Mouse (Mus musculus) MEL (cell line): ENCODE data around the gene Flad1. TPM values are rescaled to one million over a fixed set of nuclear protein-coding genes. Genes with fewer than 3 reads are reported as not detected.

Source experiments
- DNase-seq: peaks from one replicate; pipeline ENCODE4 v3.0.0; 2011; ENCODE audit warnings: low read depth, low spot score
- H3K27ac ChIP-seq: 2 replicates; pipeline ENCODE4 v1.5.1; 2012; ENCODE audit warnings: low read depth, mild to moderate bottlenecking, control low read depth, low read length, moderate library complexity; ENCODE audit not compliant: control insufficient read depth
- H3K27me3 ChIP-seq, 2 experiments: fragments of 150-350 bp in 1 of 2; sonication (generic) in 1 of 2; 2 replicates each; pipeline ENCODE4 v1.6.1; 2012; ENCODE audit warnings: low read length in 2 of 2, mild to moderate bottlenecking in 2 of 2, improper control_type of control experiment in 1 of 2, moderate library complexity in 1 of 2; ENCODE audit not compliant: insufficient read depth in 2 of 2, control insufficient read depth in 1 of 2
- H3K36me3 ChIP-seq, 2 experiments: 2 replicates each; pipeline ENCODE4 v1.6.1; 2012 to 2014; ENCODE audit warnings: low read length in 2 of 2, improper control_type of control experiment in 1 of 2, inconsistent platforms in 1 of 2, mild to moderate bottlenecking in 1 of 2; ENCODE audit not compliant: insufficient read depth in 2 of 2, control insufficient read depth in 1 of 2
- H3K4me1 ChIP-seq, 2 experiments: fragments of 150-350 bp in 1 of 2; sonication (generic) in 1 of 2; 2 replicates each; pipeline ENCODE4 v1.6.1; 2012; ENCODE audit warnings: low read length in 2 of 2, improper control_type of control experiment in 1 of 2, mild to moderate bottlenecking in 1 of 2; ENCODE audit not compliant: insufficient read depth in 2 of 2, control insufficient read depth in 1 of 2
- H3K4me3 ChIP-seq, 2 experiments: fragments of 150-350 bp in 1 of 2; sonication (generic) in 1 of 2; 2 replicates each; pipeline ENCODE4 v1.5.1; 2012; ENCODE audit warnings: low read depth in 2 of 2, low read length in 2 of 2, mild to moderate bottlenecking in 2 of 2, moderate library complexity in 2 of 2, control low read depth in 1 of 2, improper control_type of control experiment in 1 of 2; ENCODE audit not compliant: control insufficient read depth in 1 of 2, insufficient read depth in 1 of 2
- H3K79me2 ChIP-seq: 2 replicates; pipeline ENCODE4 v1.6.1; 2012; ENCODE audit warnings: mild to moderate bottlenecking, low read length, moderate library complexity; ENCODE audit not compliant: control insufficient read depth, poor library complexity, insufficient read depth
- H3K9ac ChIP-seq: 2 replicates; pipeline ENCODE4 v1.6.1; 2012; ENCODE audit warnings: low read depth, mild to moderate bottlenecking, control low read depth, low read length, moderate library complexity; ENCODE audit not compliant: control insufficient read depth, poor library complexity, severe bottlenecking
- H3K9me3 ChIP-seq: fragments of 150-350 bp; sonication (generic); replicated peaks from 2 replicates; pipeline ENCODE4 v1.6.1; 2012; ENCODE audit warnings: mild to moderate bottlenecking, low read length, improper control_type of control experiment, moderate library complexity; ENCODE audit not compliant: insufficient read depth
- BHLHE40 ChIP-seq: IDR thresholded peaks from 2 replicates; pipeline ENCODE4 v1.6.1; 2012; ENCODE audit warnings: low read depth, mild to moderate bottlenecking, inconsistent platforms, low read length, improper control_type of control experiment, borderline replicate concordance
- CHD1 ChIP-seq: IDR thresholded peaks from 2 replicates; pipeline ENCODE4 v1.6.1; 2012; ENCODE audit warnings: low read depth, mild to moderate bottlenecking, inconsistent platforms, low read length, improper control_type of control experiment
- CHD2 ChIP-seq: IDR thresholded peaks from 2 replicates; pipeline ENCODE4 v1.6.1; 2011; ENCODE audit warnings: low read length, improper control_type of control experiment
- E2F4 ChIP-seq: IDR thresholded peaks from 2 replicates; pipeline ENCODE4 v1.6.1; 2011; ENCODE audit warnings: low read depth, low read length, improper control_type of control experiment, borderline replicate concordance
- ELF1 ChIP-seq: IDR thresholded peaks from 2 replicates; pipeline ENCODE4 v1.6.1; 2014; ENCODE audit warnings: low read depth, mild to moderate bottlenecking, inconsistent platforms, low read length, improper control_type of control experiment, moderate library complexity
- EP300 ChIP-seq, 2 experiments: IDR thresholded peaks; 2 replicates each; pipeline ENCODE4 v1.6.1; 2011; ENCODE audit warnings: improper control_type of control experiment in 2 of 2, low read length in 2 of 2, low read depth in 1 of 2, mild to moderate bottlenecking in 1 of 2
- KAT2A ChIP-seq: conservative IDR thresholded peaks from 2 replicates; pipeline ENCODE4 v1.6.1; 2012; ENCODE audit warnings: low read depth, low read length, improper control_type of control experiment, inconsistent platforms
- MAX ChIP-seq: IDR thresholded peaks from 2 replicates; pipeline ENCODE4 v1.6.1; 2011; ENCODE audit warnings: low read length, improper control_type of control experiment
- MAZ ChIP-seq: IDR thresholded peaks from 2 replicates; pipeline ENCODE4 v1.6.1; 2012; ENCODE audit warnings: low read depth, mild to moderate bottlenecking, inconsistent platforms, low read length, improper control_type of control experiment
- MEF2A ChIP-seq: IDR thresholded peaks from 2 replicates; pipeline ENCODE4 v1.6.1; 2014; ENCODE audit warnings: low read depth, mild to moderate bottlenecking, inconsistent platforms, low read length, improper control_type of control experiment; ENCODE audit not compliant: poor library complexity, insufficient replicate concordance, severe bottlenecking; ENCODE audit errors: extremely low read depth
- MXI1 ChIP-seq: IDR thresholded peaks from 2 replicates; pipeline ENCODE4 v1.6.1; 2011; ENCODE audit warnings: mild to moderate bottlenecking, low read depth, low read length, improper control_type of control experiment
- MYC ChIP-seq: IDR thresholded peaks from 2 replicates; pipeline ENCODE4 v1.6.1; 2011; ENCODE audit warnings: low read depth, mild to moderate bottlenecking, low read length, improper control_type of control experiment, moderate library complexity
- NRF1 ChIP-seq: IDR thresholded peaks from 2 replicates; pipeline ENCODE4 v1.6.1; 2014; ENCODE audit warnings: low read depth, mild to moderate bottlenecking, inconsistent platforms, low read length, improper control_type of control experiment, moderate library complexity; ENCODE audit not compliant: poor library complexity, insufficient read depth, severe bottlenecking
- RAD21 ChIP-seq: IDR thresholded peaks from 2 replicates; pipeline ENCODE4 v1.6.1; 2011; ENCODE audit warnings: mild to moderate bottlenecking, low read depth, low read length, improper control_type of control experiment
- RCOR1 ChIP-seq: IDR thresholded peaks from 2 replicates; pipeline ENCODE4 v1.6.1; 2012; ENCODE audit warnings: low read depth, mild to moderate bottlenecking, inconsistent platforms, low read length, improper control_type of control experiment
- SMC3 ChIP-seq: IDR thresholded peaks from 2 replicates; pipeline ENCODE4 v1.6.1; 2011; ENCODE audit warnings: low read depth, low read length, improper control_type of control experiment
- TAL1 ChIP-seq: IDR thresholded peaks from 2 replicates; pipeline ENCODE4 v1.6.1; 2012; ENCODE audit warnings: mild to moderate bottlenecking, inconsistent platforms, low read length, moderate library complexity, mixed read lengths
- TCF12 ChIP-seq: IDR thresholded peaks from 2 replicates; pipeline ENCODE4 v1.6.1; 2014; ENCODE audit warnings: low read depth, mild to moderate bottlenecking, inconsistent platforms, low read length, improper control_type of control experiment, moderate library complexity
- UBTF ChIP-seq: IDR thresholded peaks from 2 replicates; pipeline ENCODE4 v1.6.1; 2012; ENCODE audit warnings: low read depth, mild to moderate bottlenecking, inconsistent platforms, low read length, improper control_type of control experiment, moderate library complexity, borderline replicate concordance; ENCODE audit not compliant: insufficient read depth
- USF1 ChIP-seq: IDR thresholded peaks from 2 replicates; pipeline ENCODE4 v1.6.1; 2014; ENCODE audit warnings: low read depth, mild to moderate bottlenecking, inconsistent platforms, low read length, improper control_type of control experiment, moderate library complexity
- ZC3H11A ChIP-seq: IDR thresholded peaks from 2 replicates; pipeline ENCODE4 v1.6.1; 2012; ENCODE audit warnings: low read depth, mild to moderate bottlenecking, inconsistent platforms, low read length, improper control_type of control experiment
- ZKSCAN1 ChIP-seq: IDR thresholded peaks from 2 replicates; pipeline ENCODE4 v1.6.1; 2012; ENCODE audit warnings: low read depth, mild to moderate bottlenecking, inconsistent platforms, low read length, improper control_type of control experiment, moderate library complexity
- polyA plus RNA-seq, 2 experiments: library from polyadenylated mRNA; stranded (reverse) in 1 of 2; unstranded in 1 of 2; fragments of >175 nt in 1 of 2; fragments of >200 nt in 1 of 2; gene quantifications; 2 replicates each; pipeline versions ENCODE4 v1.2.1 to v1.2.4; 2012; ENCODE audit warnings: low replicate concordance in 2 of 2, low read depth in 1 of 2; ENCODE audit not compliant: insufficient read length in 2 of 2, insufficient read depth in 1 of 2, missing spikeins in 1 of 2
- total RNA-seq: library from RNA; depleted of rRNA; stranded (reverse); fragments of 300-350 nt; gene quantifications from 2 replicates; pipeline ENCODE4 v1.2.3, GENCODE M21; 2012

Gene Flad1
- total and polyA plus RNA-seq, 3 experiments: 42.9 to 54.2 TPM; not detected in 1

DNA sequence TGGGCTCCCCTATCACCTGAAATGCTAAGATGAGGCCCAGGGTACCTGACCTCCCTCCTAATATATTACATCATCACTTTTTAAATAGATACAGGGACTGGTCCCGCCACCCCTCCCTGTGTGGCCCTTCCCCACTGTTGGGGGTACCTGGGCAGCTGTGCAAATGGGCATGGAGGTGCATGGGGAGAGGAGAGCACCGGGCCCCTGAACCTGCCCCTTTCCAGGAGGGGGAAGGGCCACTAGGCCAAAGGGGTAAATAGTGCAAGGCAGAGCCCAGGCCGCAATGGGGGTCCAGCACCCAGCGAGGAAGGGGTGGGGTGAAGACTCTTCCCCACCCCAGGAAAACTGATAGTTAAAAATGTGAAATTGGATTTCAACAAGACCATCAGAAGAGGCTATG is 33.8 kb downstream of the Flad1 start:
- no peak overlapping the region for H3K9ac ChIP-seq
- H3K4me3 ChIP-seq: no peak overlapping the region
- no peaks in the 10 kb centered on the region for H3K9me3 ChIP-seq
- H3K79me2 ChIP-seq: no peaks in the 10 kb centered on the region
- peaks cover 0 to 4% of the 10 kb centered on the region in 2 experiments; a peak in 1 of 4 replicates for H3K36me3 ChIP-seq
- no peaks in the 10 kb centered on the region for H3K27me3 ChIP-seq
- no peak overlapping the region for H3K27ac ChIP-seq
- H3K4me1 ChIP-seq: peaks cover 0 to 9% of the 10 kb centered on the region in 2 experiments; a peak in 1 of 4 replicates
- no peak for DNase-seq
- TF ChIP-seq USF1 (no peak), MAZ (no peak), E2F4 (no peak), ZC3H11A (no peak), CHD2 (no peak), RCOR1 (no peak), SMC3 (no peak), BHLHE40 (no peak), MXI1 (no peak), MEF2A (no peak), ELF1 (no peak), ZKSCAN1 (no peak), EP300 (IDR thresholded peaks at IDR 0.05; ENCODE audit: low read depth in 1 of 2, low read length in 2 of 2) (no peak), UBTF (no peak), KAT2A (no peak), MAX (no peak)
- TF ChIP-seq, all 39 proteins: peak for 0

DNA sequence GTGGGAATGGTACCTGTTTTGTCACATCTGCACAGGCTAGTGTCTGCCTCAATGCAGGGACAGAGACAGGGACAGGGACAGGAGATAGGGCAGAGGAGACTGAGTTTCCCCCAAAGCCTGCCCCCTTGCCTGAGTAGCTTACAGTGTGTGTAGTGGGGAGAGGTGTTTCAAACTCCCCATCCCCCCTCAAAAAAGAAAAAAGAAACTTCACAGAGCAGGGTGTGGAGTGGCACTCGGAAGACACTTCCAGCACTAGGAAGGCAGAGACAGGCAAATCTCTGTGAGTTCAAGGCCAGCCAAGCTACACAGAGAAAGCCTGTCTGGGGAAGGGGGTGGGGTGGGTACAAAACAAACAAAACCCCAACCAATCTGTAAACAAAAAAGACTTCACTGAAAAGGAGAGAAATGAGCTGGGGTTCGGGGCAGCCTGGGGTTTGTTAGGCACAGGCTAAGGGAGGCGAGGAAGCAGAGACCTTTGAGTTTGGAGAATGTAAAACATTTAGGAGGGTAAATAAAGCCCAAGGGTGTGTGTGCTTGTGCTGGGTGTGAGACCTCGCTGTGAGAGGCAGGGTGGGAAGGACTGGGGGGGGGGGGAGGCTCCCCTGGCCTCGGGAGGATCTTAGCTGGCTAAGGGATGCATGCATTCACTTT is 38.0 kb downstream of the Flad1 start:
- no peak overlapping the region for H3K4me3 ChIP-seq
- no peak overlapping the region for H3K9ac ChIP-seq
- H3K27ac ChIP-seq: no peak overlapping the region
- no peak for TF ChIP-seq MYC
- no peak for TF ChIP-seq TAL1
- no peak for TF ChIP-seq RAD21
- TF ChIP-seq TCF12: no peak
- TF ChIP-seq CHD1: no peak
- no peak for TF ChIP-seq NRF1
- H3K27me3 ChIP-seq: peaks cover 0 to 3% of the 10 kb centered on the region in 2 experiments; a peak in 1 of 4 replicates
- no peaks in the 10 kb centered on the region for H3K9me3 ChIP-seq
- H3K79me2 ChIP-seq: no peaks in the 10 kb centered on the region
- no peak for DNase-seq
- H3K36me3 ChIP-seq: peaks cover 0 to 4% of the 10 kb centered on the region in 2 experiments; a peak in 1 of 4 replicates
- peaks cover 0 to 9% of the 10 kb centered on the region in 2 experiments; a peak in 1 of 4 replicates for H3K4me1 ChIP-seq
